Mouse (Mus musculus) heart, adult 11 months (tissue): ENCODE data around the gene Aaed1.
"Not testable (repeated sequence)": the region's sequence is repeated elsewhere in the genome, so short reads cannot be mapped to it uniquely, and the experiment has no call there.

Experiments used
- DNase-seq: peaks from one replicate; pipeline ENCODE4 v3.0.0; 2022

Aaed1 gene

GRCm38 (mm10) chr13:64307508-64307907, 5.0 kb downstream of the Aaed1 start:
- peak; percentile 89 for DNase-seq

GRCm38 (mm10) chr13:64306078-64306477, 6.4 kb downstream of the Aaed1 start:
- DNase-seq, result peak; percentile 86

DNA sequence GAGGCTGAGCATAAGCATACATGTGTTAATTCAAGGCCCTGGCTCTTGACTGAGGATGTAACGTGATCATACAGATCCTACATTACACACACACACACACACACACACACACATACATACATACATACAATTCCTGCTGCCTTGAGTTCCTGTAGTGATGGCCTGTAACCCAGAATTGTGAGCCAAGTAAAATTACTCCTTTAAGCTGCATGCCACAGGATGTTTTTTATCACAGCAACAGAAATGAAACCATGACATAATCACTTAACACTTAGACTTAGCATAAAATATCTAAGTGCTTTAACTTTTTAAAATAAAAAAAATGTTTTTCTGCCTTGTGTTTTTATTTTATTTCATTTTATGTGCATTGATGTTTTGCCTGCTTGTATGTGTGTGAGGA, 13.4 kb downstream of the Aaed1 start:
- no peak for DNase-seq

- DNase-seq, result peak; percentile 22
Observed at GRCm38 (mm10) chr13:64286791-64287190, 25.7 kb downstream of the Aaed1 start.

DNA sequence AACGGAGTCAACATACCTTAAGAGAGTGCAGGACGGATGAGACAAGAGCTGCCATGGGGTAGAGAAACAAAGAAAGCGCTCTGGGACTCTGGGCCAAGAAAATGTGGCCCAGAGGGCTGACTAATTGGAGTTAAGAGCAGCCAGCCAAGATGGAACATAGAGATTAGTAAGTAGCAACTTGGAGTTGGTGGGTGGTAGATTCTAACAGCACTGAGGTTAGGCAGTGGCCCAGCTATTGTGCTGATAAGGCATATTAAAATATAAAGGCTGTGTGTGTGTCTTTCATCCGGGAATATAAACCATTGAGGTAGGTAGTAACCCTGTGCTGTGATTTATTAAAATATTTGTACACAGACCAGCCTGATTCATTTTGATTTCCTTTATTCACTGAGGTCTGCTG, 26.2 kb downstream of the Aaed1 start:
- DNase-seq, result peak; percentile 48

DNA sequence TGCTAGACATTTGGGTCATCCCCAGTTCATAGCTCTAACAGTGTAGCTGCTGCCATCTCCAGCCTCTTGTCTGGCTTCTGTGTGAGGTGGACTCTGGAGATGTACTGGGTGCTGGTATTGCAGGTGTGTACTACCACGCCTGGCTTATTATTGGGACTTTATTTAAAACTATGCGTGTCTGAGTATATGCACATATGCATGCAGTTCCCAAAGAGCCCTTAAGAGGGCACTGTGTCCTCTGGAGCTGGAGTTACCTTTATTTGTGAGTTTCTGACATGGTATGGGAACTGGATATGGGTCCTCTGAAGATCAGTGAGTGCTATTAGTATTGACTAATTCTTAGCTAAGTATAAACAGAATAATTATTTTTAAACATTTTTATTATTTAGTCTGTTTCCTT, 27.8 kb downstream of the Aaed1 start:
- DNase-seq, result peak; percentile 78

- DNase-seq, result peak; percentile 79
Observed at GRCm38 (mm10) chr13:64280940-64281339, 31.6 kb downstream of the Aaed1 start.

- DNase-seq, result no peak
Observed at GRCm38 (mm10) chr13:64275754-64276127, 36.8 kb downstream of the Aaed1 start.

- peak; percentile 98 for DNase-seq
Observed at GRCm38 (mm10) chr13:64274879-64275753, 37.4 kb downstream of the Aaed1 start, which contains the start of gene Cdc14b. Gene Cdc14b, minus strand, starts transcription at chr13:64275290.

- peak; percentile 83 for DNase-seq
Observed at GRCm38 (mm10) chr13:64273891-64274844, 38.3 kb downstream of the Aaed1 start.

- DNase-seq, result peak; percentile 11
Observed at GRCm38 (mm10) chr13:64273352-64273751, 39.2 kb downstream of the Aaed1 start.

DNA sequence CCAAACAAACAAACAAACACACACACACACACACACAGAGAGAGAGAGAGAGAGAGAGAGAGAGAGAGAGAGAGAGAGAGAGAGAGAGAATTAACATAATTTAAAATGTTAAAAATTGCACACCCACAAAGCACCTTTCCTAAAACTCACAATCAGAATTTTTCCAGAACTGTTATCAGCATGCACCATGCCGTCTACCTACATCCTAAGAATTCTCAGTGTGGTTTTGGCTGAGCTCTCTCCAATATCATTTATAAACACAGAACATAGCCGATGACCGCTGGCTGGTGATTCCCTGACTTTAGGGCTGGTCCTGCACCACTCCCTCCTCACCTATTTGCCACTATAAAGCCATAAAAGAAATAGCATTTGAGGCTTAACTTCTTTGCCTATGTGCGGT, 44.1 kb downstream of the Aaed1 start:
- no peak for DNase-seq

DNA sequence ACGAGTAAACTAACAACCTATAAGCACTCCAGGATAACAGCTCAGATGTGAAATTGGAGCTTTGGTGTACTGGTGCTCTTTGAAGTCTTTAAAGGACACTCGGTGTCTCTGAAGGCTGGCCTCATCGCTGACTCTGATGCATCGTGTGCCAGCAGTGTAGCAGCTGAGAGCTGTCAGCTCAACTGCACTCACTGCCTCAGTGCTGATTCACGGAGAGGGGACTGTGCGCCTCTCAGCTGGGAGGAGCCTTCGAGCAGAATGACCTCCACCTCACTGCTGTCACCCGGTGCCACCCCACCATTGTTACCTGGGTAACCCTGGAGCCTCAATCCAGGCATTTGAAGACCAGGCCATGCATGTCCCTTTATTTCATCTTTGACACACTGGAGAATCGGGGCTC, 45.4 kb downstream of the Aaed1 start:
- DNase-seq, result no peak

DNA sequence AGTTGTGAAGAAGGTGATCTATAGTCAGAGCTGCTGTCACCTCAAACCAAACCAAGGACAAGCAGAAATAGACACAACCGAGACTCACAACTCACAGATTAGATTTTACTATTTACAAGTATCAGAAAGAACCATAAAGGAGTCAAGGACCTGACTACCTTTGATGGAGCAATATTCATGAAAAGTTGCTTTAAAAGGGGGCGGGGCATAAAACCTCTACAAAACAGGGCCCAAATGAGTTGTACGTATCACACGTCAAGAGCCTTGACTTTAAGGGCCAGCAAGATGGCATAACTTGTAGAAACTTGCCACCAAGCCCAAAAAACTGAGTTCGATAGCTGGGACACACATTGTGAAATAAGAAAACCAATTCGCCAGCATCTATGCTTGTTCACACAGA, 47.9 kb downstream of the Aaed1 start:
- DNase-seq, result no peak

GRCm38 (mm10) chr13:64259903-64260302, 52.6 kb downstream of the Aaed1 start:
- DNase-seq, result no peak

- no peak for DNase-seq
Observed at GRCm38 (mm10) chr13:64258516-64258821, 54.0 kb downstream of the Aaed1 start.

DNA sequence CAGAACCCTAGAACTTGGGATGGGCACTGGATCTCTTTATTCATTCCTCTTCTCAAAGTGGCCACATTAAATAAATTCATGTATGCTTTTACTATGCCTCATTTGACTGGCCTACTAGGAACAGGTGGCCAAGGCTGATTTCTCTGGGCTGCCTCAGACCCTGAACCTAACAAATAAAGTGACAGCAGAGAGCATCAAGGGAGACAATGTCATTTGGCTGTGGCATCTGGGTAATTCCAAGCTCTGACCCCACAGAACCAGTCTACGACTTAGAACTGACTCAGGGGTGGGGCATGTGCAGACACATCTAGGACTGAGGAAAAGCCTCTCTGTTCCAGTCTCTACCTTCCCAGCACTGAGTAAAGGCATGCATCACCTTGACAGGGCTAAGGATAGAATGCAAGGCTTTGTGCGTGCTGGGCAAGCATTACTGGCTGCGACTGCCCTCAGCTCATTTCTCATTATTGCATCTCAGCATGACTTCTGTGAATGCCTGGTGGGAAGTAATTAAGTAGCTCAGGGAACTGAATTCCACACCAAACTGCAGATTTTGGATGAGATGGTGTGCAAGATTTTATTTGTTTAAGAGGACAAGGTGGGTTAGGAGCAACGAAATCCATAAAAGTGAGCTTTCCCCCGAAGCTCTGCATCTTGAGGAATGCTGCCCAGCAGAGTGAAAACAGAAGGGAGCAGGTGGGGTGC, 54.5 kb downstream of the Aaed1 start:
- DNase-seq, result no peak

DNA sequence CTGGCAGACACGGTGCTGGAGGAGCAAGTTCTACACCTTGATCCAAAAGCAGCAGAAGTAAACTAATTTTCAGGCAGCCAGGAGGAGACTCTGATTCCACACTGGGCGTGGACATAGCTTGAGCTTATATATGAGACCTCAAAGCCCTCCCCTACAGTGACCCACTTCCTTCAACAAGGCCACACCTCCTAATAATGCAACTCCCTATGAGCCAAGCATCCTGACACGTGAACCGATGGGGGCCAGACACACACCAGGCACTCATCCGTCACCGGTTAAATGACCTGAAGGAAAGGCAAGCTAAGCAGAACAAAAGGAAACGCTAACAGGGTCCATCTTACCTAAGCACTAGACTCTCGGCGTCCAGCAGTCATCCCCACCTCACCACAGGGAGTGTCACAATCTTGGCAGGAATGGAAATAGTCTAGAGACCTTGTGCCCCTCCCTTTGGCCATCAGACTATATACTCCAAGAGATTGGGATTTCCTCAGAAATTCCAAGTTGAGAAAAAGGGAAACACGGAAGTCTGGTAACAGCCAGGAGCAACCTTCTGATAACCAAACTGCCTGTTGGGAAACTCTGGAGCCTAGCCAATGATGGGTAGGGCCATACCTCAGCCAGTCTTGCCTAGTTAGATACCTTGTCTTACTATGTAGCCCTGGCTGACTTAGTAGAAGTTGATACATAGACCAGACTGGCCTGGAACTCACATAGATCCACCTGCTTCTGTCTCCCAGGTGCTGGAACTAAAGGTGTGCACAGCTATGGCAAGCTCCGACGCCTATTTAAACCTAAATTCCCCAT, 55.3 kb downstream of the Aaed1 start:
- DNase-seq, result no peak

GRCm38 (mm10) chr13:64254185-64254584, 58.3 kb downstream of the Aaed1 start:
- not testable (repeated sequence) for DNase-seq

- DNase-seq, result peak; percentile 16
Observed at GRCm38 (mm10) chr13:64253697-64254096, 58.8 kb downstream of the Aaed1 start.

DNA sequence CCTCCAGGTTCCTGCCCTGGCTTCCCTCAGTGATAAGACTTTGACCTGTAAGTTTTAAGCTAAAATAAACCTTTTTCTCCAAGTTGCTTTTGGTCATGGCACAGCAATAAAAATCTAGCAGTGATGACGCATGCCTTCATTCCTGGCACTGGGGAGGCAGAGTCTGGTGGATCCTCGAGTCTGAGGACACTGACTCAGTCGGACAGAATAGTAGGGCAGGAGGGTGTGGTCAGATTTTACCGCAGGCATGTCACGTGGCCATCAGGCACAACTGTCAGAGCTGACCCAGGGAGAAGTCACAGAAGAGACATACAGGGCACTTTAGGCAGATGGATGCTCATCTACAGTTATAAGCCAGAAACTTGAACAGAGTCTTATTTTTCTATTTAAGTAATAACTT, 60.4 kb downstream of the Aaed1 start:
- peak; percentile 91 for DNase-seq

GRCm38 (mm10) chr13:64250363-64250762, 62.1 kb downstream of the Aaed1 start:
- peak; percentile 35 for DNase-seq
